Mouse (Mus musculus): ENCODE measurements at regions not wholly inside any gene's neighbourhood (a gene's known extent, or its start where the extent isn't known, plus 50 kb on each side); places are given as distances from the start of the nearest gene placed in this dataset.

DNA sequence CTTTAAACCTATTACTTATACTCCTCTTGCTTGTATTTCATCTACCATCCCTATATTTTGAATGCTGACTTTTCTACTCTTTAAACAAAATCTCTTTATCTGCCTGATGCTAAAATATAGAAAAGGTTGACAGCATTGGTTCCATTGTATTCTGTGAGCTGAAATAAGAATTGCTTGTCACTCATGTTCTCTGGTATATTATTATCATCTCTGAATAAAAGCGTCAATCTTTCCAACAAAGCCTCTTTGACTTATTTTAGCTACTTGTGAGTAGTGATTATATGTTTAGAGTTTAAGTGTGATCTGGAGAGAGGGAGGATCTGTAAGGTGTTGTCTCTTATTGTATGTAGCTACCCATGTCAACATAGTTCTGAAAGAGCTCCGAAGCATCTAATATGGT lies 129.5 kb downstream of the Gm13691 start:
- Histone ChIP-seq H3K4me3 (ENCODE audit: insufficient read depth, low read length) (no peak overlapping the region), H3K4me1 (ENCODE audit: control insufficient read depth, insufficient read depth, low read length) (no peaks in the 10 kb centered on the region), H3K27ac (ENCODE audit: insufficient read depth, low read length) (no peak overlapping the region)
- TF ChIP-seq POLR2A (IDR thresholded peaks at IDR 0.05; ENCODE audit: low read depth, low read length) (no peak), CTCF (IDR thresholded peaks at IDR 0.05; ENCODE audit: borderline replicate concordance, insufficient read depth, low read length) (no peak)

DNA sequence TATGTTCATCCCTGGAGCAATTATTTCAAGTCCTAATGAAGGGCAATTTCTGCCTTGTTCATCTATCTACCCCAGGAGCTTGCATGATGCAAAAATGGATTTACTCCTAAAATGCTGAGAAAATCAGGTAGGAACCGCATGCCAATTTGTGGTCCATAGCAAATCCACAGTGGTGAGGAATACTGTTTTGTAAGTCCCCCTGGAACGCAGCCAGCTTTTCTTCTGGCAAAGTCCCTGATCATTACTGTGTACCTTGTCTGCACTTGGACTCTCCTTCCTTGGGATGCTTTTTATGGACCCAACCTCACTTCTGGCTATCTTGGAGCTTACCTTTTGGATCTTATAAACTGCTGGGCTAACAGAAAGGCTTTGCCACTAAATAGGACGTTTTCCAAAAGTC lies 137.2 kb downstream of the Gm13691 start:
- no peak for TF ChIP-seq POLR2A (IDR thresholded peaks at IDR 0.05; ENCODE audit: low read depth, low read length)
- no peak for TF ChIP-seq CTCF (IDR thresholded peaks at IDR 0.05; ENCODE audit: borderline replicate concordance, insufficient read depth, low read length)
- Histone ChIP-seq H3K4me3 (ENCODE audit: insufficient read depth, low read length) (no peak overlapping the region), H3K4me1 (ENCODE audit: control insufficient read depth, insufficient read depth, low read length) (no peaks in the 10 kb centered on the region), H3K27ac (ENCODE audit: insufficient read depth, low read length) (no peak overlapping the region)

DNA sequence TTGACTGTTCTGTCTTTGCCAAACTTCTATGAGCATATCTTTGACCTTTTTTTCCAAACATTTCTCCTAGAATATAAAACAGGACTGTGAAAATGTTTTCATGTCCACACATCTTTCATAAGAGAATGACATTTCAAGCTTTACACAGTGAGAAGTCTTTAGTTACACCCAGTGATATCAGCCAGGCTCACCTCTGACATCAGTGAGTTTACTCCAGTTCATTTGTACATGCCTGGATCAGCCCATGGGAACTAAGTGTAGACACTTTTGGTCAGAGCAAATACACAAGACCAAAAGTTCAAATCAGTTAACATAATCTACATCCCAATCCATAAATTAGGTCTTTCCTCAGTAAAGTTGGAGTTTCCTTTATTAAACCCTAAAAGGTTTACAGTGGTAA lies 171.4 kb downstream of the Gm13691 start:
- TF ChIP-seq CTCF (IDR thresholded peaks at IDR 0.05; ENCODE audit: borderline replicate concordance, insufficient read depth, low read length) = no peak
- no peak for TF ChIP-seq POLR2A (IDR thresholded peaks at IDR 0.05; ENCODE audit: low read depth, low read length)

DNA sequence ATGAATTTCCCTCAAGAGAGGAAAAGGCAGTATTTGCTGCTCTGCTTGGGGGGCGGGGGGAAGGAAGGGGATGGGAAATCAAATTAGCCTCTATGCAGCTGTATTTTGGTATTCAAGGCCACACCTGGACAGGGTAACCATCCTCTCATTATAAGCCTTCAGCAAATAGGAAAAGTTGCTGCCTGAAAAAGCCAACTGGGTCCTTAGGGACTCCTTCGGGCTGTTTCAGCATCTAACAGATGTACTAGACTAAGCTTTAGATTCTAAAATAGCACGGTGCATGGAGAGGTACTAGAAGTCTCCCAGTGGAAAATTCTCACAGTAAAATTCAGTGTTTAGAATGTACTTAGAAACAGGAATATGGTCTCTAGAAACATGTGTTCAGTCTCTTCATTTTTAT lies 183.1 kb downstream of the Gm13691 start:
- TF ChIP-seq POLR2A (IDR thresholded peaks at IDR 0.05; ENCODE audit: low read depth, low read length) = no peak
- no peak for TF ChIP-seq CTCF (IDR thresholded peaks at IDR 0.05; ENCODE audit: borderline replicate concordance, insufficient read depth, low read length)
- H3K27ac ChIP-seq (ENCODE audit: insufficient read depth, low read length) = no peak overlapping the region
- H3K4me3 ChIP-seq (ENCODE audit: insufficient read depth, low read length) = no peak overlapping the region

More for the DNA sequence above, 171.4 kb downstream of the Gm13691 start:
- Histone ChIP-seq H3K4me3 (ENCODE audit: insufficient read depth, low read length) (no peak overlapping the region), H3K4me1 (ENCODE audit: control insufficient read depth, insufficient read depth, low read length) (no peaks in the 10 kb centered on the region), H3K27ac (ENCODE audit: insufficient read depth, low read length) (no peak overlapping the region)

DNA sequence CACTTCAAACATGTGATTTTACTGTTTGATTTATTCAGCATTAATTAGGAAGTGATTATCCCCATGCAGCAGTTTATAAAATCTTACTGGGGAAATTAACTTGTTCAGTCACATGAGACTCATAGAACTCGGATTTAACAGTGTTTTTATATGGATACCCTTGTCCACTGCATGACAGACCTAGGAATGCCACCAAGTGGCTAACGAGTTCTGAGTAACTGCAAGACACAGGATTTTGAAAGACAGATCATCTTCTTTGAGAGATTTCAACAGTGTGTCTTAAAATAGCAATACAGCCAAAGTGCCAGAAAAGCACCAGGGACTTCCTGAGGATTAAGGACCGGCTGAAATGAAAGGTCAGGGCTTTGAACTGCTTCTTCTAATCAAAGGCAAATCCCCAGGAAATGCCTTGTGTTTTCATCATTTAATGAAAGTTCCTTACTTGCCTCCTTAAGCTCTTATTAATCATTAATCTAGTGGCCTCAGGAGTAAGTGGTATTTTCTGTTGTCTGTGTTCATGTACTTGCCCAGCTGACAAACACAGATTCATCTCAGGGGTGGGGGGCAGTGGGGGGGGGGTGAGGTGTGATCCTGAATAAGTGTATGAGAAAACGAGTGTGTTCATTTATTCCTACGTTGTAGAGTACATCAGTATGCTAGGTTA lies 193.4 kb downstream of the Gm13691 start:
- Histone ChIP-seq H3K4me1 (ENCODE audit: control insufficient read depth, insufficient read depth, low read length) (no peaks in the 10 kb centered on the region), H3K4me3 (ENCODE audit: insufficient read depth, low read length) (no peak overlapping the region), H3K27ac (ENCODE audit: insufficient read depth, low read length) (no peak overlapping the region)
- no peak for TF ChIP-seq POLR2A (IDR thresholded peaks at IDR 0.05; ENCODE audit: low read depth, low read length)

More for the DNA sequence above, 183.1 kb downstream of the Gm13691 start:
- no peaks in the 10 kb centered on the region for H3K4me1 ChIP-seq (ENCODE audit: control insufficient read depth, insufficient read depth, low read length)

DNA sequence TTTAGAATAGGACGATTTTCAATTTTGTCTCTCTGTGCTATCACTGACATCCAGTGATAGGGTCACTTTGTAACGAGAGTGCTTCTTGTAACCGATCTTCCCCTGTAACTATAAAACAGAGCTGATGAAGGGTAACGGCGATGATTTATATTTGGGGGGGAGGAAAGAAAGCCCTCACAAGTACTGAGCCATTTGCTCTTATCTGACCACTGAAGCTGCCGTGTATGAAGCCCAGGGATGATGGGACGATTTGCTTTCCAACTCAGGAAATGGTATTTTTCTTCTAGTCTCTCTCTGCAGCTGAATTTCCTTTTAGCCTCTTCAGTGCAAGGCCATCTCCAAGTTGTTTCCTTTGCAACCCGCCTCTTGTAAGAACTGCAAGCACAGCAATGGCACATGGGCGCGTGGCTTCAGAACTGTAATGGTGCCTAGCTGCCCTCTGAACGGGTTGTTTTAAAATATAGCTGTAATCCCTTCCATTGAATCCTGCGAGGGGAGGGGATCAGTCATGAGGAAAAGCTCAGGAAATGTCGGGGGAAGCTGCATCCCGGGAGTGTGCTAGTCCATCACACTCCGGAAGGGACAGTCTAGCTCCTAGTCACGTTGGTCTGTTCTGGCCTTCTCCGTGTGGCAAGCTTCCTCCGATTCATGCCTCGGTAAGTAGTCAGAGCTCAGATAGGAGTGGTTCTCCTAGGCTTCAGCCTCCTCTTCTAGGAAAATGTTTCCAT lies 194.1 kb downstream of the Gm13691 start:
- H3K27ac ChIP-seq (ENCODE audit: insufficient read depth, low read length) = no peak overlapping the region
- H3K4me3 ChIP-seq (ENCODE audit: insufficient read depth, low read length) = no peak overlapping the region
- no peaks in the 10 kb centered on the region for H3K4me1 ChIP-seq (ENCODE audit: control insufficient read depth, insufficient read depth, low read length)
- TF ChIP-seq POLR2A (IDR thresholded peaks at IDR 0.05; ENCODE audit: low read depth, low read length) = no peak
- no peak for TF ChIP-seq CTCF (IDR thresholded peaks at IDR 0.05; ENCODE audit: borderline replicate concordance, insufficient read depth, low read length)

DNA sequence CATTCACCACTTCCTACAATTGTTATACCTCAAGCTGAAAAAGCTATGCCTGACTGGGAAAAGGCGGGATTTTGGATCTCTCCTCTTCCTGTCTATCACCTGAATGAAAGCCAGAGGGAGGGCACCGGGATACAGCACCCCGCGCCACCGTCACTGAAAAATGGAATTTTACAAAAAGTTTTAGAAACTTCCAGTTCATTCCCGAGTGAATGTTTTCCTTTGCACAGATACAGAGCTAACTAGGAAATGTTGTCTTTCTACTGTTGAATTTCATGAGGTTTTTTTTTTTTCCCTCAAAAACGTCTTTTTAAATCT lies 194.6 kb downstream of the Gm13691 start:
- Histone ChIP-seq H3K4me3 (ENCODE audit: insufficient read depth, low read length) (no peak overlapping the region), H3K4me1 (ENCODE audit: control insufficient read depth, insufficient read depth, low read length) (no peaks in the 10 kb centered on the region), H3K27ac (ENCODE audit: insufficient read depth, low read length) (no peak overlapping the region)
- TF ChIP-seq CTCF (IDR thresholded peaks at IDR 0.05; ENCODE audit: borderline replicate concordance, insufficient read depth, low read length) = no peak

DNA sequence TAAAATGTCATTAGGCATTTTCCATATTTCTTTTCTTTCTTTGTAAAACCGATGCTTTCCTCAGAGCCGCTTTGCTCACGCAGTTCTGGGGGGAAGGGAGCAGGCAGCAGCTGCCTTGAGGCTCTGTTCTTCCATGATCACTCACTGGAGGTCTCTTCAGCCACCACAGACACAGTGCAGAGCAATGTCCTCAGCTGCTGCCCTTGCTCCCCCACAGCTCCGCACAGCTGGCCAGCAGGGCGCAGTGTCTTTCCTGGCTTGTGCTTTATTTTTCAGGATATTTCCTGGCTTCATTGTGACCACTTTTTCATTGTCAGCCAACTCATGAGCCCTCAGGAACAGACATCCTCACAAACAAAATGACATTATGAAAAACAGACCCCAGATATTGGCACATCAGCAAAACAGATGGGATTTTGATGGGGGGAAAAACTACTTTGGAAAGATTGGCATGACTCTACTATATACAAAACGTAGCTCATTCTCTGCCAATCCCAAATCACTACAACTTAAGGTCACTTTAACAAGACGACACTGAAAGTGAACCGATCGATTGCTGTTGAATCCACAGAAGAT lies 195.9 kb downstream of the Gm13691 start:
- Histone ChIP-seq H3K27ac (ENCODE audit: insufficient read depth, low read length) (no peak overlapping the region), H3K4me1 (ENCODE audit: control insufficient read depth, insufficient read depth, low read length) (no peaks in the 10 kb centered on the region)
- TF ChIP-seq POLR2A (IDR thresholded peaks at IDR 0.05; ENCODE audit: low read depth, low read length) (no peak), CTCF (IDR thresholded peaks at IDR 0.05; ENCODE audit: borderline replicate concordance, insufficient read depth, low read length) (0 out of 2 replicates have a peak, but pooled peaks have one; percentile 27)

DNA sequence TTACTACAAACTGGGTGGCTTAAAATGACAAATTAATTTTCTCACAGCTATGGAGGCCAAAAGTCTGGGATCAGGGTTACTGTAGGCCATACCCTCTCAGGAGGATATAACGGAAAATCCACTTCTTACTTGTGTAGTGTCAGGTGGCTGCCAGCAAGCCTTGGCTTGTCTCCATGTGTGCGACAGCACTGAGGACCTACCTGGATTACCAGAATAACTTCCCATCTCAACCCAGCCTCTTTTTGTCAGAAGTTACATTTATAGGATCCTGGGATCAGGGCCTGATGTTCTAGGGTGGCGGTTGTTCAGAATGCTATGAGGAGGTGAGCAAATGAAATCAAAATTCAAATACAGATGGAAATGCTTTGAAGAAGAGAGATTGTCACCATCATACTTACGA lies 197.1 kb downstream of the Gm13691 start:
- TF ChIP-seq CTCF (IDR thresholded peaks at IDR 0.05; ENCODE audit: borderline replicate concordance, insufficient read depth, low read length) (no peak), POLR2A (IDR thresholded peaks at IDR 0.05; ENCODE audit: low read depth, low read length) (no peak)
- H3K4me3 ChIP-seq (ENCODE audit: insufficient read depth, low read length) = no peak overlapping the region
- H3K4me1 ChIP-seq (ENCODE audit: control insufficient read depth, insufficient read depth, low read length) = no peaks in the 10 kb centered on the region
- H3K27ac ChIP-seq (ENCODE audit: insufficient read depth, low read length) = no peak overlapping the region

More for the DNA sequence above, 195.9 kb downstream of the Gm13691 start:
- no peak overlapping the region for H3K4me3 ChIP-seq (ENCODE audit: insufficient read depth, low read length)

DNA sequence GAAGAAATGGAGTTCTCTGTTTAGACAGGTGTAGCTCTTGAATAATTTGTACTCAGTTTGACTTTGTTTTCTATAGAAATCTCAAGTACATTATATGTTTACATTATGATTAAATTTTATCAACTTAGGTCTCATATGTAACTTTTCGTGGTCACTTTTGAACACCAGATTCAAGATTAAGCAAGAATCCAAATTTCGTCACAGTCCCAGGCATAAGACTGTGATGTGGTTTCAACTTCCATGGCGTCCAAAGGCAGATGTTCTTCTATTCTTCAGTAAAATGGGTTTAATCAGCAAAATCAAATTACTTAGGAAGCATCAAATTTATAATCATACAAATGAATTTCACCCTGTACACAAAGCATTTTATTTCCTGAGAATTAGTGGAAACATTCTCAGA lies 198.9 kb downstream of the Gm13691 start:
- H3K4me1 ChIP-seq (ENCODE audit: control insufficient read depth, insufficient read depth, low read length) = no peaks in the 10 kb centered on the region
- no peak overlapping the region for H3K27ac ChIP-seq (ENCODE audit: insufficient read depth, low read length)
- no peak overlapping the region for H3K4me3 ChIP-seq (ENCODE audit: insufficient read depth, low read length)
- TF ChIP-seq POLR2A (IDR thresholded peaks at IDR 0.05; ENCODE audit: low read depth, low read length) (no peak), CTCF (IDR thresholded peaks at IDR 0.05; ENCODE audit: borderline replicate concordance, insufficient read depth, low read length) (no peak)
